Mouse (Mus musculus): Measurements from ENCODE around the gene Edf1.

- TF ChIP-seq CTCF (IDR thresholded peaks at IDR 0.05; ENCODE audit: extremely low read depth, insufficient read depth, insufficient read length, insufficient replicate concordance) (no peak), POLR2A (IDR thresholded peaks at IDR 0.05; ENCODE audit: low read depth, low read length) (no peak)
Measured at GRCm38 (mm10) chr2:25584152-25584551, 26.5 kb downstream of the Edf1 start.
